Mouse (Mus musculus) lung, adult 2 months (tissue): Measurements from ENCODE around the gene Cabp4. TPM values are rescaled to one million over a fixed set of nuclear protein-coding genes. Genes with fewer than 3 reads are reported as not detected.

Source experiments
- DNase-seq: peaks from one replicate; pipeline ENCODE4 v3.0.0; 2022
- H3K4me1 ChIP-seq: fragments of 200-500 bp; 2 replicates; pipeline ENCODE4 v1.6.1; 2011; ENCODE audit warnings: low read length; ENCODE audit not compliant: control insufficient read depth, insufficient read depth
- H3K4me3 ChIP-seq: fragments of 200-500 bp; replicated peaks from 2 replicates; pipeline ENCODE3; 2011; ENCODE audit warnings: low read depth, mild to moderate bottlenecking, control low read depth, low read length; ENCODE audit errors: extremely low read depth
- CTCF ChIP-seq: fragments of 200-500 bp; IDR thresholded peaks from 2 replicates; pipeline ENCODE4 v1.5.1; 2011; ENCODE audit warnings: mild to moderate bottlenecking, low read length, control low read depth; ENCODE audit not compliant: insufficient read depth
- POLR2A ChIP-seq: fragments of 200-500 bp; IDR thresholded peaks from 2 replicates; pipeline ENCODE4 v1.6.1; 2011; ENCODE audit warnings: low read depth, mild to moderate bottlenecking, control low read depth, low read length, borderline replicate concordance; ENCODE audit errors: extremely low read depth
- WGBS: fragments of 180-500 bp; shearing (Covaris S2); methylation state at CpG from one replicate; pipeline ENCODE4 v1.1.7; 2018; 5-methylcytosine and 5-hydroxymethylcytosine counted together
- polyA plus RNA-seq: library from polyadenylated mRNA; depleted of rRNA; stranded (reverse); fragments of >200 nt; gene quantifications from 2 replicates; pipeline ENCODE4 v1.2.3, GENCODE M21; 2012

Gene Cabp4
- polyA plus RNA-seq, 1 experiment = not detected

- no peak for TF ChIP-seq CTCF
- no peak for TF ChIP-seq POLR2A
- no peak for DNase-seq
- H3K4me3 ChIP-seq = no peak overlapping the region
- 68% methylated on average over 9 of the region's 9 CpGs for WGBS
- H3K4me1 ChIP-seq = peaks cover 9% of the 10 kb centered on the region
Observed at GRCm38 (mm10) chr19:4166678-4167476, 23.0 kb upstream of the Cabp4 start.

- TF ChIP-seq POLR2A (no peak), CTCF (no peak)
- WGBS = 82% methylated on average over 2 of the region's 2 CpGs
- DNase-seq = no peak
- peaks cover 5% of the 10 kb centered on the region; the same call in 1 of the 2 replicates for H3K4me1 ChIP-seq
- no peak overlapping the region for H3K4me3 ChIP-seq
Observed at GRCm38 (mm10) chr19:4164721-4165120, 20.9 kb upstream of the Cabp4 start.

GRCm38 (mm10) chr19:4164100-4164499 is 20.3 kb upstream of the Cabp4 start:
- peaks cover 4% of the 10 kb centered on the region; the same call in 1 of the 2 replicates for H3K4me1 ChIP-seq
- DNase-seq = no peak
- 84% methylated on average over 3 of the region's 3 CpGs for WGBS
- TF ChIP-seq POLR2A (no peak), CTCF (no peak)
- H3K4me3 ChIP-seq = no peak overlapping the region

- peaks cover 4% of the 10 kb centered on the region; the same call in 1 of the 2 replicates for H3K4me1 ChIP-seq
- TF ChIP-seq CTCF (no peak), POLR2A (no peak)
- WGBS = 33% methylated on average over 4 of the region's 4 CpGs
- H3K4me3 ChIP-seq = peak overlapping the region; percentile 44
- no peak for DNase-seq
Observed at GRCm38 (mm10) chr19:4163543-4163887, 19.7 kb upstream of the Cabp4 start.

DNA sequence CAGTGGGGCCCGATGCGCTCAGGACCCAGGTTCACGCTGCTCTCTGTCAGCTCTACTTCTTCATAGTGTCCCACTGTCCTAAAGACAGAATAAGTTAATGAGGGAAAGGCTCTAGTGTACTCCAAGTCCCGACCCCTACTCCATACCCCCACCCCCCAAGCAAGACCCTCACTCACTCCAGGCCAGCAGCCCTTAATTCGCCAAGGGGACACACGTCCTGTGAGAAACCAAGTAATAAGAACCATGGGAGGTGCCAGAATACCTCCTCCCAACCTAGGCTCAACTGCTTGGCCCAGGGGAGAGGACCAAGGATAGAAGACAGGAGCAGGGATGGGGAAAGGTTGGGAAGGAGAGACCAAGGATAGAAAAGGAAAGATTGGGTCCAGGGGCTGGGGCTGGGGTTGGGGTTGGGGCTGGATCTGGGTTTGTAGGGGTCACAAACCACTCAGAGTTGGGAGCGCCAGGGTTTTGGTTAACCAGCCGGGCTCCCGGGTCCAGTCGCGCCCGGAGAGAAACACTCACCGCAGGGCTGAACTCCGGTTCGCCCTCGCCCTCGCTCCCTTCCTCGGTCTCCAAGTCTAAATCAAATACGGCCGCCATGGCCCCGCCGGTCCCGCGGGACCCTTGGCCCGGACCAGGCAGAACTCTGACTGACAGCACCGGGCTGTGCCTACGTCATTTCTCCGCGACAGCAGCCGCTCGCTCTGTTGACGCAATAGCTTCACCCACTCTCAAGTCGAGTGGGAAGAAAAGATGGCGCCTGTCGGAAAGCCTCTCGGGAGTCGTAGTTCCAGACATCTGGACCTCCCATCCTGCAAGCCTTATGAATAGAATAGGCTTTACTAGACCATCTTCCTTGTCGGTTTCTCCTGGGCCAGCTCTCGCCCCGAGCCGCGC is 19.1 kb upstream of the Cabp4 start, which contains the start of gene Rps6kb2:
Rps6kb2 (minus strand) TSS at position 709 of the 897 bp plus-strand sequence.
- Histone ChIP-seq H3K4me1 (peaks cover 4% of the 10 kb centered on the region; the same call in 1 of the 2 replicates), H3K4me3 (peak within 1 kb of the TSS; percentile 92)
- 7% methylated on average over 42 of the region's 42 CpGs for WGBS
- TF ChIP-seq POLR2A (peak; percentile 60; the same call in 1 of the 2 replicates), CTCF (no peak)
- DNase-seq = peak; percentile 97

- TF ChIP-seq CTCF (no peak), POLR2A (no peak)
- DNase-seq = no peak
- Histone ChIP-seq H3K4me1 (peaks cover 4% of the 10 kb centered on the region; the same call in 1 of the 2 replicates), H3K4me3 (no peak overlapping the region)
- WGBS = 94% methylated on average over 8 of the region's 8 CpGs
Observed at GRCm38 (mm10) chr19:4159049-4159448, 15.2 kb upstream of the Cabp4 start.

GRCm38 (mm10) chr19:4156771-4157170 is 12.9 kb upstream of the Cabp4 start:
- DNase-seq = no peak
- whole genome bisulfite sequencing = 85% methylated on average over 12 of the region's 12 CpGs
- TF ChIP-seq CTCF (no peak), POLR2A (no peak)
- H3K4me1 ChIP-seq = no peaks in the 10 kb centered on the region
- no peak overlapping the region for H3K4me3 ChIP-seq

DNA sequence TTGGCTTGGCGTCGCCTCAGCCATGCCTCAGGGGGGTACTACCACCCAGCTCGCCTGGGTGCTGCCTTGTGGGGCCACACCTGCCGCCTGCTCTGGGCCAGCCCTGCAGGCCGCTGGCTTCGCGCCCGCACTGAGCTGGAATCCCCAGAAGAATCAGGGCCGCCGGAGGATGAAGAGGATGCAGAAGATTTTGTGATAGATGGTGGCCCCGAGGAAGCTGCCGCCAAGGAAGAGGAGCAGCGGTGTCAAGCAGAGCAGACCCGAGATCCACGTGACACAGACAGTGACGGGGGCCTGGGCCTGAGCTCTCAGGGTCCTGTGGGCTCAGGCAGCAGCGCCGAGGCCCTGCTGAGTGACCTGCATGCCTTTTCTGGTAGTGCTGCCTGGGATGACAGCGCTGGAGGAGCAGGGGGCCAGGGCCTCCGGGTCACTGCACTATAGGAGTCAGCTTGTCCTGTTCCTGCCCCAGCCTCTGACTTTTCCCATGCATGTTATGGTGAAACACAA is 12.3 kb upstream of the Cabp4 start:
- TF ChIP-seq CTCF (no peak), POLR2A (no peak)
- H3K4me3 ChIP-seq = no peak overlapping the region

GRCm38 (mm10) chr19:4155223-4156072 is 11.6 kb upstream of the Cabp4 start:
- Histone ChIP-seq H3K4me3 (peak overlapping the region; percentile 18), H3K4me1 (no peaks in the 10 kb centered on the region)
- DNase-seq = no peak
- TF ChIP-seq POLR2A = peak; percentile 27; the same call in 1 of the 2 replicates
- no peak for TF ChIP-seq CTCF
- WGBS = 69% methylated on average over 6 of the region's 6 CpGs

More for the DNA sequence above, 12.3 kb upstream of the Cabp4 start:
- H3K4me1 ChIP-seq = no peaks in the 10 kb centered on the region
- 63% methylated on average over 20 of the region's 20 CpGs for WGBS
- no peak for DNase-seq
